24 mouse cellular contexts compared by ENCODE assay signal in the genomic region with DNA sequence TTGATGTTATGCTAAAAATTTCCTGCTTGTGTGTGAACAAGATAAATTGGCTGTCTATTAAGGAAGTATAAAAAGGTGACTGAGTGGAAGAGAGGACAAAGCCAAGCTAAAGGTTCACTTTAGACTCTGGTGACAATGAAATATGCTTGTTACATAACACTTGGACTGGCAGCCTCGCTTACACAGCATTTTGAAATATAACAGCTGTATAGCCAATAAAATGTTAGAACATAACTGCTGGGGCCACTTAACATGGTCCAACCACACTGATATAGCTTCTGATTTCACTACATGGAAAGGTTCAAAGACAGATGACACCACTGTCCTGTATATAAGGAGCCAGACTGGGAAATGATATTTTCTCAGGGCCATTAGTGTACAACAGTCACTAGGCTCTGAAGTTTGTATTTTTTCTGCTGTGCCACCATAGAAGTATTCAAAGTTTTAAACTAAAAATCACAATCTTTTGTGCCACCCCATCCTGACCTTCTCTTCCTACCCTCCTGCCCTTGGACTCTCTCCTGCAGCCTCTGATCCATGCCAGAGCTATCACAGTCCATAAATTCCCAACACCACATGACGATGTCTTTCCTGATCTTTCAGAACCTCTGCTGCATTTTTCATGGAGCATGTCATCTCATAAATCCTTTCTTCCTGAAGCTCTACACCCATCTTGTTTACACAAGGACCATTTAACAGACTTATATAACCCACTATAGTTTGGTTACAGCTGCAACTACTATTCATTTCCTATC. TPM values are rescaled to one million over a fixed set of nuclear protein-coding genes. Genes with fewer than 3 reads are reported as not detected.
DNase-seq lines count a peak whose midpoint lies in the region; ATAC-seq and TF ChIP-seq lines count a peak whose summit lies in the region.
"Had no signal": no experiment of that assay in that cellular context is flagged by ENCODE, and none has a peak within 500 bp of the region (broad histone marks: within the 10 kb centered on the region; RNA-seq: fewer than 3 reads in every experiment).

No protein-coding gene starts in this region.

- no peaks in the 10 kb centered on the region for H3K4me1 ChIP-seq in kidney, postnatal 0 days (replicated peaks; ENCODE audit: insufficient read depth, low read length)
- no peaks in the 10 kb centered on the region for H3K4me1 ChIP-seq in intestine, embryonic 16.5 days (ENCODE audit: control insufficient read depth, insufficient read depth, low read length)
- H3K4me1 ChIP-seq: embryonic facial prominence, embryonic 12.5 days; hindbrain, embryonic 13.5 days had no signal

- no peak overlapping the region for H3K9ac ChIP-seq in kidney, postnatal 0 days (ENCODE audit: low read depth, low read length)
- no peak overlapping the region for H3K9ac ChIP-seq in intestine, embryonic 16.5 days (ENCODE audit: low read depth, low read length)
- H3K9ac ChIP-seq: embryonic facial prominence, embryonic 12.5 days; forebrain, embryonic 15.5 days; hindbrain, embryonic 13.5 days had no signal

- no peaks in the 10 kb centered on the region for H3K36me3 ChIP-seq in kidney, postnatal 0 days (ENCODE audit: insufficient read depth, low read length)
- H3K36me3 ChIP-seq in intestine, embryonic 16.5 days (ENCODE audit: control insufficient read depth, insufficient read depth, low read length), result no peaks in the 10 kb centered on the region
- H3K36me3 ChIP-seq: embryonic facial prominence, embryonic 12.5 days; forebrain, embryonic 15.5 days; G1E; heart, embryonic 10.5 days; hindbrain, embryonic 13.5 days had no signal

- no peak overlapping the region for H3K27ac ChIP-seq in kidney, postnatal 0 days
- H3K27ac ChIP-seq in intestine, embryonic 16.5 days (ENCODE audit: low read length), result no peak overlapping the region
- H3K27ac ChIP-seq: embryonic facial prominence, embryonic 12.5 days; forebrain, embryonic 15.5 days; heart, embryonic 10.5 days; hindbrain, embryonic 13.5 days; hindbrain, postnatal 0 days had no signal

- no peak overlapping the region for H3K4me2 ChIP-seq in kidney, postnatal 0 days (ENCODE audit: low read length)
- no peak overlapping the region for H3K4me2 ChIP-seq in intestine, embryonic 16.5 days (ENCODE audit: low read depth, low read length)
- H3K4me2 ChIP-seq: embryonic facial prominence, embryonic 12.5 days; forebrain, embryonic 15.5 days; hindbrain, embryonic 13.5 days had no signal

- no peaks in the 10 kb centered on the region for H3K27me3 ChIP-seq in kidney, postnatal 0 days (ENCODE audit: insufficient read depth, low read length)
- H3K27me3 ChIP-seq in intestine, embryonic 16.5 days (replicated peaks; ENCODE audit: control insufficient read depth, insufficient read depth, low read length), result no peaks in the 10 kb centered on the region
- H3K27me3 ChIP-seq: embryonic facial prominence, embryonic 12.5 days; forebrain, embryonic 15.5 days; hindbrain, embryonic 13.5 days had no signal

- no peak for TF ChIP-seq CTCF in kidney, postnatal 0 days (IDR thresholded peaks at IDR 0.05; ENCODE audit: low read depth)

- 0 out of 2 replicates have a peak, but pooled peaks have one; percentile 36 for ATAC-seq in kidney, postnatal 0 days (replicated peaks; ENCODE audit: low FRiP score, low read depth)
- peak; percentile 73 for ATAC-seq in intestine, embryonic 16.5 days
- ATAC-seq: CD4-positive, CD25-positive, alpha-beta regulatory T cell, adult 4 months; forebrain, embryonic 15.5 days; hindbrain, postnatal 0 days had no signal

- peak; percentile 7 to 46 for DNase-seq in adrenal gland, adult (ENCODE audit: inconsistent age in 2 of 2, low spot score in 1 of 2)
- DNase-seq in adrenal gland, postnatal 14 days, result no peak
- DNase-seq in kidney, adult 9 months, result peak; percentile 1
- no peak for DNase-seq in kidney, postnatal 14 days
- DNase-seq in kidney, postnatal 0 days (ENCODE audit: low spot score), result peak; percentile 29
- no peak for DNase-seq in kidney, postnatal 10 days
- no peak for DNase-seq in embryo, embryonic 10 days (ENCODE audit: low spot score)
- DNase-seq: adrenal gland, adult 8-10 months; B cell, adult 2 months; cerebellum, adult 11 months; cerebellum, adult 8-10 months; cerebellum, postnatal 14 days; gastrocnemius, postnatal 36 days; heart, adult 11 months had no signal

- no peaks in the 10 kb centered on the region for H3K9me3 ChIP-seq in kidney, postnatal 0 days (replicated peaks; ENCODE audit: low read length)
- no peaks in the 10 kb centered on the region for H3K9me3 ChIP-seq in intestine, embryonic 16.5 days (ENCODE audit: control insufficient read depth, low read length)
- H3K9me3 ChIP-seq: embryonic facial prominence, embryonic 12.5 days; forebrain, embryonic 15.5 days; G1E; heart, embryonic 10.5 days; hindbrain, embryonic 13.5 days had no signal

- no peak overlapping the region for H3K4me3 ChIP-seq in kidney, postnatal 0 days (replicated peaks; ENCODE audit: low read depth, low read length)
- H3K4me3 ChIP-seq in intestine, embryonic 16.5 days (ENCODE audit: low read length), result no peak overlapping the region
- H3K4me3 ChIP-seq: embryonic facial prominence, embryonic 12.5 days; forebrain, embryonic 15.5 days; heart, embryonic 10.5 days; hindbrain, embryonic 13.5 days had no signal

- 17% methylated on average over 2 of the region's 2 CpGs for WGBS in kidney, postnatal 0 days
- 30% methylated on average over 2 of the region's 2 CpGs for WGBS in intestine, embryonic 16.5 days

RNA-seq across cellular contexts. Expression of a gene that starts 56.1 kb away (rescaled TPM):
- total RNA-seq in adrenal gland, postnatal 14 days (2021), result 0.07 and 0.30 TPM in 2 replicates
- 0.46 and 0.59 TPM in 2 replicates for polyA plus RNA-seq in kidney, postnatal 0 days (2015; fragmentation: Nextera tagmentation; extraction: Ambion mirVana)
- polyA plus RNA-seq in intestine, embryonic 16.5 days (2015; fragmentation: Nextera tagmentation; extraction: Ambion mirVana), result 0.34 and 0.37 TPM in 2 replicates
- total RNA-seq: common myeloid progenitor, adult 5-6 weeks; hematopoietic stem cell, adult 5-6 weeks had no signal
- polyA plus RNA-seq: G1E had no signal

Comparison
In these comparisons a context has a peak if more than half of its experiments do, and no peak if none do; other contexts are left out.
1. DNase-seq: peak in adrenal gland, adult (2 of 2), kidney, adult 9 months (single experiment) and kidney, postnatal 0 days (single experiment); none in adrenal gland, postnatal 14 days (single experiment), kidney, postnatal 14 days (single experiment), kidney, postnatal 10 days (single experiment) and embryo, embryonic 10 days (single experiment).